Mouse (Mus musculus): ENCODE results near the gene Chd4. TPM values are rescaled to one million over a fixed set of nuclear protein-coding genes. Genes with fewer than 3 reads are reported as not detected.

Chd4 gene
- polyA plus RNA-seq, 1 experiment from 2014 or later = 30.0 TPM

DNA sequence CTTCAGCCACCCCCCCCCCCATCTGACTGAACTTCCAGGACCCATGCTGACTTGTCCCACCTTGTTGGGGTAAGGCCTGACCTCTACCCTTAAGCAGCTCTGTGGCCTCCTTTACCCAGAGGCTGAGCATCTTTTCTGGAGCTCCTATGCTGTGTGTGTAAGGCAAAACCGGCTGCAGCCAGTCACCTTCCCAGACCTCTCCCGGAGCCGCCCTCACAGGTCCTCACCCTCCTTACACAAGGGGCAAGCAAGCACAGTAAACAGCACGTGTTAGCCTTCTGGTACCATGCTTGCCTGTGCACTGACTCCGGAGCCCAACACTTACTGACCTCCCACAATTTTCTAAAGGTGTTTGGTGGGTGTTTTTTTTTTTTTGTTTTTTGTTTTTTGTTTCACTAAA lies 79.7 kb downstream of the Chd4 start:
- DNase-seq = no peak
- Histone ChIP-seq H3K27me3 (no peaks in the 10 kb centered on the region), H3K4me1 (replicated peaks) (peaks cover 11% of the 10 kb centered on the region; the same call in 1 of the 2 replicates), H3K9me3 (replicated peaks) (no peaks in the 10 kb centered on the region), H3K27ac (no peak overlapping the region), H3K4me2 (no peak overlapping the region), H3K9ac (no peak overlapping the region), H3K36me3 (peaks cover 100% of the 10 kb centered on the region), H3K4me3 (replicated peaks) (no peak overlapping the region)
- no peak for ATAC-seq (ENCODE audit: low read depth)
- 95% methylated on average over 5 of the region's 5 CpGs for WGBS (ENCODE audit: insufficient replicate concordance)

DNA sequence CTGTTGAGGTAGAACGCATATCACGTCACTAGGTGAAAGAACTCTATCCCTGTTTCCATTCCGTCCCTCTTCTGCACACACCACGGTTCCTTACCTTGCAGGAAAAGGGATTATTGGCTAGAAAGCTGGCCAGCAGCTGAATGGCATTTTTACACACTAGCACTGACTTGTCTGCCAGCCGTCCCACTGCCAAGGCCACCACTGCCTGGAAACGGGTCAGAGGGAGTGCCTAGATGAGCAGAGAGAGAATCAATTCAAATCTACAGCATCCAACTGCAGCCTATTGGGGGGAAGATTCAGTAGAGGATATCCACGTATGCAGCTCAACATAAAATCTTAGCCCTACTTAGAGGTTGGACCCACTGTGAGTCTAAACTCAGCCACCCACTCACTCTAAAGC lies 83.8 kb downstream of the Chd4 start:
- no peak overlapping the region for H3K4me2 ChIP-seq
- H3K4me3 ChIP-seq (replicated peaks) = no peak overlapping the region
- H3K36me3 ChIP-seq = peaks cover 100% of the 10 kb centered on the region
- ATAC-seq (ENCODE audit: low read depth) (no peak), DNase-seq (no peak)
- no peaks in the 10 kb centered on the region for H3K27me3 ChIP-seq
- no peaks in the 10 kb centered on the region for H3K9me3 ChIP-seq (replicated peaks)
- H3K4me1 ChIP-seq (replicated peaks) = no peaks in the 10 kb centered on the region
- WGBS (ENCODE audit: insufficient replicate concordance) = 92% methylated on average over 7 of the region's 7 CpGs
- H3K27ac ChIP-seq = no peak overlapping the region
- H3K9ac ChIP-seq = no peak overlapping the region

Small RNA genes lying within 50 kb of the gene (microRNA-seq; reads per million reads assigned to microRNA genes)
- gene Mir7045 = not detected

Other genes with a start within 250 kb of the Chd4 start
- gene P3h3, start 238.2 kb upstream of the Chd4 start, polyA plus RNA-seq (2015; fragmentation: Nextera tagmentation; extraction: Ambion mirVana) = 1.4 and 1.9 TPM in 2 replicates
- 0.08 and 0.14 TPM in 2 replicates for gene Gpr162, start 232.0 kb upstream of the Chd4 start, polyA plus RNA-seq (2015; fragmentation: Nextera tagmentation; extraction: Ambion mirVana)
- gene Cd4, start 207.8 kb upstream of the Chd4 start, polyA plus RNA-seq (2015; fragmentation: Nextera tagmentation; extraction: Ambion mirVana) = 0.17 TPM in 1 of 2 replicates, not detected in the other
- gene Lag3, start 184.3 kb upstream of the Chd4 start, polyA plus RNA-seq (2015; fragmentation: Nextera tagmentation; extraction: Ambion mirVana) = 0.14 and 0.18 TPM in 2 replicates
- gene Ptms, start 175.9 kb upstream of the Chd4 start, polyA plus RNA-seq (2015; fragmentation: Nextera tagmentation; extraction: Ambion mirVana) = 42.3 and 47.6 TPM in 2 replicates
- gene Mlf2, start 164.6 kb upstream of the Chd4 start, polyA plus RNA-seq (2015; fragmentation: Nextera tagmentation; extraction: Ambion mirVana) = 129 and 134 TPM in 2 replicates
- 67.3 and 77.6 TPM in 2 replicates for gene Cops7a, start 130.4 kb upstream of the Chd4 start, polyA plus RNA-seq (2015; fragmentation: Nextera tagmentation; extraction: Ambion mirVana)
- 0.05 and 0.15 TPM in 2 replicates for gene Pianp, start 99.3 kb upstream of the Chd4 start, polyA plus RNA-seq (2015; fragmentation: Nextera tagmentation; extraction: Ambion mirVana)
- gene Zfp384, start 86.8 kb upstream of the Chd4 start, polyA plus RNA-seq (2015; fragmentation: Nextera tagmentation; extraction: Ambion mirVana) = 3.6 and 3.8 TPM in 2 replicates
- gene Ing4, start 56.2 kb upstream of the Chd4 start, polyA plus RNA-seq (2015; fragmentation: Nextera tagmentation; extraction: Ambion mirVana) = 28.6 and 31.8 TPM in 2 replicates
- 1.6 and 2.2 TPM in 2 replicates for gene Acrbp, start 46.3 kb upstream of the Chd4 start, polyA plus RNA-seq (2015; fragmentation: Nextera tagmentation; extraction: Ambion mirVana)
- 1.6 and 2.1 TPM in 2 replicates for gene Lpar5, start 28.1 kb upstream of the Chd4 start, polyA plus RNA-seq (2015; fragmentation: Nextera tagmentation; extraction: Ambion mirVana)
- 60.6 and 65.5 TPM in 2 replicates for gene Nop2, start 35.9 kb downstream of the Chd4 start, polyA plus RNA-seq (2015; fragmentation: Nextera tagmentation; extraction: Ambion mirVana)
- gene Iffo1, start 49.3 kb downstream of the Chd4 start, polyA plus RNA-seq (2015; fragmentation: Nextera tagmentation; extraction: Ambion mirVana) = 3.7 and 3.9 TPM in 2 replicates
- gene Gapdh, start 70.5 kb downstream of the Chd4 start, polyA plus RNA-seq (2015; fragmentation: Nextera tagmentation; extraction: Ambion mirVana) = 1,179 and 1,220 TPM in 2 replicates
- gene Ncapd2, start 95.7 kb downstream of the Chd4 start, polyA plus RNA-seq (2015; fragmentation: Nextera tagmentation; extraction: Ambion mirVana) = 94.5 and 101 TPM in 2 replicates
- gene Mrpl51, start 95.8 kb downstream of the Chd4 start, polyA plus RNA-seq (2015; fragmentation: Nextera tagmentation; extraction: Ambion mirVana) = 217 and 225 TPM in 2 replicates
- gene Vamp1, start 119.6 kb downstream of the Chd4 start, polyA plus RNA-seq (2015; fragmentation: Nextera tagmentation; extraction: Ambion mirVana) = 1.6 and 2.1 TPM in 2 replicates
- 5.2 TPM in 2 replicates for gene Tapbpl, start 135.9 kb downstream of the Chd4 start, polyA plus RNA-seq (2015; fragmentation: Nextera tagmentation; extraction: Ambion mirVana)
- gene Cd27, start 141.0 kb downstream of the Chd4 start, polyA plus RNA-seq (2015; fragmentation: Nextera tagmentation; extraction: Ambion mirVana) = 1.6 and 2.1 TPM in 2 replicates
- not detected in 2 replicates for gene Tuba3a, start 190.1 kb downstream of the Chd4 start, polyA plus RNA-seq (2015; fragmentation: Nextera tagmentation; extraction: Ambion mirVana)
- gene Ltbr, start 217.9 kb downstream of the Chd4 start, polyA plus RNA-seq (2015; fragmentation: Nextera tagmentation; extraction: Ambion mirVana) = 18.3 and 18.4 TPM in 2 replicates
- 0.31 and 0.37 TPM in 2 replicates for gene Scnn1a, start 224.7 kb downstream of the Chd4 start, polyA plus RNA-seq (2015; fragmentation: Nextera tagmentation; extraction: Ambion mirVana)

Data from liver, embryonic 13.5 days (tissue).